Mouse (Mus musculus) brain, embryonic 14.5 days (tissue): ENCODE measurements at regions not wholly inside any gene's neighbourhood (a gene's known extent, or its start where the extent isn't known, plus 50 kb on each side); places are given as distances from the start of the nearest gene placed in this dataset.

Source experiments
- CTCF ChIP-seq: fragments of 200-500 bp; IDR thresholded peaks from 2 replicates; pipeline ENCODE4 v1.5.1; 2012; ENCODE audit warnings: inconsistent platforms, mild to moderate bottlenecking, moderate library complexity, borderline replicate concordance; ENCODE audit not compliant: insufficient read depth, insufficient read length; ENCODE audit errors: extremely low read depth
- POLR2A ChIP-seq: fragments of 200-500 bp; IDR thresholded peaks from 2 replicates; pipeline ENCODE4 v1.6.1; 2012; ENCODE audit warnings: mild to moderate bottlenecking, inconsistent platforms, borderline replicate concordance; ENCODE audit not compliant: poor library complexity, insufficient read depth, insufficient read length, severe bottlenecking; ENCODE audit errors: extremely low read depth

- TF ChIP-seq POLR2A: no peak
- TF ChIP-seq CTCF: no peak
These were observed 661.0 kb upstream of the Pkn2 start for GRCm38 (mm10) chr3:143542811-143543210.
